Mouse (Mus musculus): ENCODE measurements at regions not wholly inside any gene's neighbourhood (a gene's known extent, or its start where the extent isn't known, plus 50 kb on each side); places are given as distances from the start of the nearest gene placed in this dataset.
"Not testable (repeated sequence)": the region's sequence is repeated elsewhere in the genome, so short reads cannot be mapped to it uniquely, and the experiment has no call there.

GRCm38 (mm10) chr3:98968811-98969210 lies 75.8 kb upstream of the Hao2 start:
- DNase-seq (ENCODE audit: low spot score), result no peak

- peak; percentile 4 for DNase-seq (ENCODE audit: low spot score)
These were observed 82.7 kb upstream of the Hao2 start for GRCm38 (mm10) chr3:98975777-98976176.

GRCm38 (mm10) chr3:98982787-98983186 lies 89.7 kb upstream of the Hao2 start:
- no peak for DNase-seq (ENCODE audit: low spot score)

- not testable (repeated sequence) for DNase-seq (ENCODE audit: low spot score)
These were observed 94.2 kb upstream of the Hao2 start for GRCm38 (mm10) chr3:98987266-98987665.

- no peak for DNase-seq (ENCODE audit: low spot score)
These were observed 97.8 kb upstream of the Hao2 start for GRCm38 (mm10) chr3:98990801-98991200.

GRCm38 (mm10) chr3:98991276-98991675 lies 98.2 kb upstream of the Hao2 start:
- no peak for DNase-seq (ENCODE audit: low spot score)

- DNase-seq (ENCODE audit: low spot score), result no peak
These were observed 101.0 kb upstream of the Hao2 start for GRCm38 (mm10) chr3:98994086-98994485.

- DNase-seq (ENCODE audit: low spot score), result no peak
These were observed 110.2 kb upstream of the Wars2 start for GRCm38 (mm10) chr3:99030636-99031035.

GRCm38 (mm10) chr3:99046190-99046589 lies 94.7 kb upstream of the Wars2 start:
- DNase-seq (ENCODE audit: low spot score), result no peak

- DNase-seq (ENCODE audit: low spot score), result no peak
These were observed 93.7 kb upstream of the Wars2 start for GRCm38 (mm10) chr3:99047156-99047555.

- no peak for DNase-seq (ENCODE audit: low spot score)
These were observed 91.6 kb upstream of the Wars2 start for GRCm38 (mm10) chr3:99049305-99049704.

- no peak for DNase-seq (ENCODE audit: low spot score)
These were observed 88.7 kb upstream of the Wars2 start for GRCm38 (mm10) chr3:99052176-99052575.

- DNase-seq (ENCODE audit: low spot score), result no peak
These were observed 73.7 kb upstream of the Wars2 start for GRCm38 (mm10) chr3:99067168-99067567.
